Mouse (Mus musculus) olfactory bulb, adult 2 months (tissue): ENCODE measurements around the gene Olfr552.

Source experiments
- CTCF ChIP-seq: fragments of 200-500 bp; IDR thresholded peaks from 2 replicates; pipeline ENCODE4 v1.5.1; 2012; ENCODE audit warnings: low read depth, mild to moderate bottlenecking, low read length, moderate library complexity; ENCODE audit not compliant: insufficient read depth
- POLR2A ChIP-seq: fragments of 200-500 bp; IDR thresholded peaks from 2 replicates; pipeline ENCODE4 v1.6.1; 2012; ENCODE audit warnings: mild to moderate bottlenecking, low read depth, low read length, moderate library complexity; ENCODE audit not compliant: insufficient read depth

- no peak for TF ChIP-seq CTCF
- no peak for TF ChIP-seq POLR2A
Measured at GRCm38 (mm10) chr7:102591786-102592185, 5.8 kb upstream of the Olfr552 start, which contains the start of gene Olfr551.
